Mouse (Mus musculus): ENCODE data around the gene Gfy. TPM values are rescaled to one million over a fixed set of nuclear protein-coding genes. Genes with fewer than 3 reads are reported as not detected.

Gene Gfy
- polyA plus RNA-seq, 1 experiment from 2014 or later: not detected

DNA sequence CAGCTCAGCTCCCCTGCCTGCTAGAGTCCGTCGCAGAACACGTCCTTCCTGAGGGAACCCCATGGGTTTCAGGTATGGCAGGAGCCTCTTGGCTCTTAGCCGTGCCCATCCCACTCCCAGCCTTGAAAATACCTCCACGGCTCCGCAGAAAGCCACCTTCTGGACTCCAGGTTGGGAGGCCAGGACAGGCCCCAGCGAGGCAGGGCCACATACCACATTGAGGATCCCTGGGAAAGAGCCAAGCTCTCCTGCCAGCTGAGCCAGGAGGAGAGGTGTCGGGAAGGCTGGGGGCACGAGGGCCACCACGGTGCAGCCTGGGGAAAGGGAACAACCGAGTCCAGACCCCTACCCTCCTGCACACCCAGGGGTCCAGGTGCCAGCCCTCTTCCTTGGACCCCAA lies 32.1 kb downstream of the Gfy start:
- 90% methylated on average over 11 of the region's 11 CpGs for WGBS (ENCODE audit: insufficient replicate concordance)
- no peak overlapping the region for H3K4me3 ChIP-seq (ENCODE audit: low read depth, low read length)
- H3K4me2 ChIP-seq: no peak overlapping the region
- H3K36me3 ChIP-seq (ENCODE audit: control insufficient read depth, insufficient read depth, low read length): peaks cover 3% of the 10 kb centered on the region
- H3K9ac ChIP-seq (ENCODE audit: low read depth, low read length): no peak overlapping the region
- H3K4me1 ChIP-seq (ENCODE audit: control insufficient read depth, insufficient read depth, low read length): peaks cover 3% of the 10 kb centered on the region; the same call in 1 of the 2 replicates
- no peak overlapping the region for H3K27ac ChIP-seq (ENCODE audit: low read depth, low read length)
- no peaks in the 10 kb centered on the region for H3K9me3 ChIP-seq (replicated peaks; ENCODE audit: control insufficient read depth, low read length)
- H3K27me3 ChIP-seq (ENCODE audit: control insufficient read depth, insufficient read depth, low read length): no peaks in the 10 kb centered on the region
- ATAC-seq (replicated peaks; ENCODE audit: insufficient number of reproducible peaks, low FRiP score, low TSS enrichment): no peak

GRCm38 (mm10) chr7:45145460-45145859 lies 33.9 kb downstream of the Gfy start:
- H3K27ac ChIP-seq (ENCODE audit: low read depth, low read length): no peak overlapping the region
- no peak overlapping the region for H3K9ac ChIP-seq (ENCODE audit: low read depth, low read length)
- ATAC-seq (replicated peaks; ENCODE audit: insufficient number of reproducible peaks, low FRiP score, low TSS enrichment): no peak
- no peaks in the 10 kb centered on the region for H3K27me3 ChIP-seq (ENCODE audit: control insufficient read depth, insufficient read depth, low read length)
- H3K9me3 ChIP-seq (replicated peaks; ENCODE audit: control insufficient read depth, low read length): no peaks in the 10 kb centered on the region
- WGBS (ENCODE audit: insufficient replicate concordance): 93% methylated on average over 8 of the region's 8 CpGs
- H3K4me1 ChIP-seq (ENCODE audit: control insufficient read depth, insufficient read depth, low read length): peaks cover under 1% of the 10 kb centered on the region; the same call in 1 of the 2 replicates
- no peak overlapping the region for H3K4me3 ChIP-seq (ENCODE audit: low read depth, low read length)
- peaks cover 3% of the 10 kb centered on the region for H3K36me3 ChIP-seq (ENCODE audit: control insufficient read depth, insufficient read depth, low read length)
- no peak overlapping the region for H3K4me2 ChIP-seq

DNA sequence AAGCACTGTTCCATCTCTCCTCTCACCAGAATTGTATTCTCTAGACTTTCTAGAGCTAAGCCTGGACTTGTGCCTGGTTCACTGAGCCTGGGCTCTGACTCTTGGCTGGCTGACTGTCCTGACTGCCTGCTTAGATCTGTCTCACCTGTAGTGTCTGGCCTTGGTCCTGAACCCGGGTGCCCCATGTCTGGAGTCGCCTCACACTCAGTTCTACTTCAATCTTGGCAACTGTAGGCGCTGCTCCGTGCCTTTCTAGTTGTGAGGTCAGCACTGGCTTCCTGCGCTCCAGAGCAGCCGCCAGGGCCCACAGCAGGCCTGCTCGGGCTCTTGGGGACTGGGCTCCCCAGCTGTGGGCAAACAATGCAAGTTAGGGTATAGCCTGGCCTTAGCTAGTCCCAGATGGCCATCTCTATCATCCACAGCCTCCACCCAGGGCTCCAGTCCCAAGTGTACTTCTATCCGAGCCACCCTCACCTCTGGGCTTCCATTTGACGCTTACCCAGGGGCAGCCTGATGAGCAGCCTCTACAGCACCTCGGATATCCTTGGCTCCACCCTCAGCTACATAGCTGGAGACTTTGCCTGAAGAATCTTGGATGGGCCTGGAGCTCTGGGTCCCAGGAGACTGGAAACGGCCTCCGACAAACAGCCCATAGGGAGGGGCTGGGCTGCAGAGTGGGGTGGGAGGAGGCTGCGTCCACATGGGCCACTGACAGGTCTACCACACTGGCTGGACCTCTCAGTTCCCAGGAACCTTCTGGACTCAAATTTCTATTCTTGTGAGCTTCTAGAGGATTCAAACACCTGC lies 34.8 kb downstream of the Gfy start:
- 84% methylated on average over 13 of the region's 13 CpGs for WGBS (ENCODE audit: insufficient replicate concordance)
- H3K4me2 ChIP-seq: no peak overlapping the region
- ATAC-seq (replicated peaks; ENCODE audit: insufficient number of reproducible peaks, low FRiP score, low TSS enrichment): no peak
- no peaks in the 10 kb centered on the region for H3K9me3 ChIP-seq (replicated peaks; ENCODE audit: control insufficient read depth, low read length)
- H3K36me3 ChIP-seq (ENCODE audit: control insufficient read depth, insufficient read depth, low read length): peaks cover 3% of the 10 kb centered on the region
- no peak overlapping the region for H3K9ac ChIP-seq (ENCODE audit: low read depth, low read length)
- H3K4me1 ChIP-seq (ENCODE audit: control insufficient read depth, insufficient read depth, low read length): 0 out of 2 replicates have a peak, but pooled peaks cover 2% of the 10 kb centered on the region
- H3K4me3 ChIP-seq (ENCODE audit: low read depth, low read length): no peak overlapping the region
- H3K27ac ChIP-seq (ENCODE audit: low read depth, low read length): no peak overlapping the region
- no peaks in the 10 kb centered on the region for H3K27me3 ChIP-seq (ENCODE audit: control insufficient read depth, insufficient read depth, low read length)

DNA sequence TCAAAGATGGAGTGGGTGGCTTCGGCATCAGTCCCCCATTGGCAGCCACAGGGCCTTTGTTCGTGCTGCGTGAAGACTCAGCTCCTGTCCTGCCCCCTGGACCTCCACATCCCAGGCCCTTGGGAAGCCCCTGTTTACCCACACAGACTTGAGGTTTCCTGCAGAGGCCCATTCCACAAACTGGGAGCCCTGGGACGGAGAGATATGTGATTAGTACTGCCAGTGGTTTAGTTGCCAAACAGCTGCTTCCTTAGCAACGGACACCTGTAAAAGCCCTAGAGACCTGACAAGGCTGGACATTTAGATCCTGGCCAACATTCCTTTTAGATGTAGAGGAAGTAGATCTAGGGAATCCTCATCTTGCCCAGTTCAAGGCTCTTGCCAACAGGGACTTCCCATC lies 37.5 kb downstream of the Gfy start:
- no peak overlapping the region for H3K9ac ChIP-seq (ENCODE audit: low read depth, low read length)
- H3K27ac ChIP-seq (ENCODE audit: low read depth, low read length): no peak overlapping the region
- WGBS (ENCODE audit: insufficient replicate concordance): 87% methylated on average over 5 of the region's 5 CpGs
- no peak overlapping the region for H3K4me3 ChIP-seq (ENCODE audit: low read depth, low read length)
- H3K36me3 ChIP-seq (ENCODE audit: control insufficient read depth, insufficient read depth, low read length): peaks cover 3% of the 10 kb centered on the region
- no peak for ATAC-seq (replicated peaks; ENCODE audit: insufficient number of reproducible peaks, low FRiP score, low TSS enrichment)
- H3K27me3 ChIP-seq (ENCODE audit: control insufficient read depth, insufficient read depth, low read length): no peaks in the 10 kb centered on the region
- H3K4me1 ChIP-seq (ENCODE audit: control insufficient read depth, insufficient read depth, low read length): peaks cover 8% of the 10 kb centered on the region; the same call in 1 of the 2 replicates
- H3K4me2 ChIP-seq: no peak overlapping the region
- H3K9me3 ChIP-seq (replicated peaks; ENCODE audit: control insufficient read depth, low read length): no peaks in the 10 kb centered on the region

- Histone ChIP-seq H3K4me3 (ENCODE audit: low read depth, low read length) (no peak overlapping the region), H3K9ac (ENCODE audit: low read depth, low read length) (no peak overlapping the region), H3K4me1 (ENCODE audit: control insufficient read depth, insufficient read depth, low read length) (peaks cover 8% of the 10 kb centered on the region; the same call in 1 of the 2 replicates), H3K27ac (ENCODE audit: low read depth, low read length) (no peak overlapping the region), H3K36me3 (ENCODE audit: control insufficient read depth, insufficient read depth, low read length) (peaks cover 3% of the 10 kb centered on the region), H3K4me2 (no peak overlapping the region), H3K9me3 (replicated peaks; ENCODE audit: control insufficient read depth, low read length) (no peaks in the 10 kb centered on the region), H3K27me3 (ENCODE audit: control insufficient read depth, insufficient read depth, low read length) (no peaks in the 10 kb centered on the region)
- ATAC-seq (replicated peaks; ENCODE audit: insufficient number of reproducible peaks, low FRiP score, low TSS enrichment): no peak
- 87% methylated on average over 3 of the region's 3 CpGs for whole genome bisulfite sequencing (ENCODE audit: insufficient replicate concordance)
Observed at GRCm38 (mm10) chr7:45141319-45141718, 38.0 kb downstream of the Gfy start.

DNA sequence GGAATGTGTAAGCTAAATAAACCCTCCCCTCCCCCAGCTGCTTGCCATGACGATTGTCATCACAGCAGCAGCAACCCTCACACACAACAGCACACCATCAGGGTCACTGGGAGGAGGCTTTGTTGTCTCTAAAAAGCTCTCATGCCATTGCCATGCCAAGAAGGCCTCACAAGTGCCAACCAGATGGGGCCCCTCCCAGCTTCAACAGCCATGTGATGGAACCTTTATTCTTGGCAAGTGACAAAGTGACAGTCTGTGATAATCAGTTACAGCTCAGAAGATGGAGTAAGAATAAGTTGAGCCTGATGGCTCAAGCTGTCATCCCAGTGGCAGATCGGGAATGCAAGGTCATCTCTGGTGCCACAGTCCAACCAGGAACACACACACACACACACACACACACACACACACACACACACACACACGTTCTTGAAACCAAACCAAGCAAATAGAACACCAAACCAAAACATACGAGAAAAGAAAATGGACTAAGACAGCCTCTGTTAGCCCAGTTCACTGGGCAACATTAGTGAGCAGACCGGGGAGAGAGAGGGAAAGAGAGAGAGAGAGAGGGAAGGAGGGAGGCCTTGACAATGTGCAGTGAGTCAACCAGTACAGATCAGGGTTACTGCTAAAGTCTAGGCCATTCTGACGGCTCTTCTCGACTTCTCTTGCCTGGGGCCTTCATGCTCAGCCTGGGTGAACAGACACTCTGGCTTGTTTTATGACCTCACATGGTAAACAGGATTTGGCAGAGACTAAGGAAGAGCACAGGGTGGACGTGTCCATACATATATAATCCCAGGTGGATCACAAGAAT lies 39.3 kb downstream of the Gfy start:
- ATAC-seq (replicated peaks; ENCODE audit: insufficient number of reproducible peaks, low FRiP score, low TSS enrichment): no peak
- Histone ChIP-seq H3K27me3 (ENCODE audit: control insufficient read depth, insufficient read depth, low read length) (peaks cover 4% of the 10 kb centered on the region; the same call in 1 of the 2 replicates), H3K27ac (ENCODE audit: low read depth, low read length) (no peak overlapping the region), H3K9me3 (replicated peaks; ENCODE audit: control insufficient read depth, low read length) (no peaks in the 10 kb centered on the region), H3K9ac (ENCODE audit: low read depth, low read length) (no peak overlapping the region), H3K4me2 (no peak overlapping the region), H3K4me3 (ENCODE audit: low read depth, low read length) (no peak overlapping the region), H3K4me1 (ENCODE audit: control insufficient read depth, insufficient read depth, low read length) (peaks cover 8% of the 10 kb centered on the region), H3K36me3 (ENCODE audit: control insufficient read depth, insufficient read depth, low read length) (no peaks in the 10 kb centered on the region; the same call in none of the 2 replicates)
- 76% methylated on average over 8 of the region's 8 CpGs for WGBS (ENCODE audit: insufficient replicate concordance)

DNA sequence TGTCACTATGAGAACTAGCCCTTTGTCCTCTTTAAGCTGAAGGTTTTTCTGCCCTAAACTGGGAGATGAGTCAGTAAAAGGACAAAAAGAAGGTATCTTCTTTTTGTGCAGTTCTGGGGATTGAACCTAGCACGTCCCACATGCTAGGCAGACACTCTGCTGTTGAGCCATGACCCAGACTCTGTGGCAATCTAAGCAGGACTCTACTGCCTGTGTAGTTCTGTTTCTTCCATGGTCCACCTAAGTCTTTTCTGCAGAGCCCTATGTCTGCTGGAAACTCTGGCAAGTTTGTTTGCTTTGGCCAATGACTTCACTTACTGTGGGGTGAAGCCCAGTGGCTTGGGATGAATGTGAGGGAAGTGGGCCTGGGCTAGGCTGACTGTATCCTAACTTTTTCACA lies 41.0 kb downstream of the Gfy start:
- peak overlapping the region; percentile 74; the same call in 1 of the 2 replicates for H3K27ac ChIP-seq (ENCODE audit: low read depth, low read length)
- no peak overlapping the region; the same call in 1 of the 2 replicates for H3K9ac ChIP-seq (ENCODE audit: low read depth, low read length)
- peaks cover 8% of the 10 kb centered on the region for H3K4me1 ChIP-seq (ENCODE audit: control insufficient read depth, insufficient read depth, low read length)
- H3K4me3 ChIP-seq (ENCODE audit: low read depth, low read length): no peak overlapping the region
- H3K9me3 ChIP-seq (replicated peaks; ENCODE audit: control insufficient read depth, low read length): no peaks in the 10 kb centered on the region
- peak overlapping the region; percentile 0 for H3K4me2 ChIP-seq
- H3K36me3 ChIP-seq (ENCODE audit: control insufficient read depth, insufficient read depth, low read length): no peaks in the 10 kb centered on the region; the same call in 1 of the 2 replicates
- 65% methylated on average over 1 of the region's 1 CpGs for WGBS (ENCODE audit: insufficient replicate concordance)
- peaks cover 4% of the 10 kb centered on the region; the same call in 1 of the 2 replicates for H3K27me3 ChIP-seq (ENCODE audit: control insufficient read depth, insufficient read depth, low read length)
- ATAC-seq (replicated peaks; ENCODE audit: insufficient number of reproducible peaks, low FRiP score, low TSS enrichment): no peak

- peaks cover 4% of the 10 kb centered on the region; the same call in 1 of the 2 replicates for H3K27me3 ChIP-seq (ENCODE audit: control insufficient read depth, insufficient read depth, low read length)
- peak overlapping the region; percentile 74 for H3K27ac ChIP-seq (ENCODE audit: low read depth, low read length)
- ATAC-seq (replicated peaks; ENCODE audit: insufficient number of reproducible peaks, low FRiP score, low TSS enrichment): peak; percentile 58
- H3K4me2 ChIP-seq: peak overlapping the region; percentile 88
- H3K9me3 ChIP-seq (replicated peaks; ENCODE audit: control insufficient read depth, low read length): no peaks in the 10 kb centered on the region
- H3K9ac ChIP-seq (ENCODE audit: low read depth, low read length): 0 out of 2 replicates have a peak overlapping the region, but pooled peaks have one; percentile 7
- H3K36me3 ChIP-seq (ENCODE audit: control insufficient read depth, insufficient read depth, low read length): no peaks in the 10 kb centered on the region
- peaks cover 8% of the 10 kb centered on the region for H3K4me1 ChIP-seq (ENCODE audit: control insufficient read depth, insufficient read depth, low read length)
- H3K4me3 ChIP-seq (ENCODE audit: low read depth, low read length): no peak overlapping the region
- WGBS (ENCODE audit: insufficient replicate concordance): 57% methylated on average over 12 of the region's 12 CpGs
Observed at GRCm38 (mm10) chr7:45137171-45138006, 42.0 kb downstream of the Gfy start.

Data from heart, embryonic 11.5 days (tissue).